Mouse (Mus musculus) heart, postnatal 0 days (tissue): ENCODE measurements around the gene Cryl1.
A peak's percentile ranks its signal among the peaks of the same experiment; 100 is the strongest.

Experiments
- CTCF ChIP-seq: IDR thresholded peaks from 2 replicates; pipeline ENCODE4 v1.5.1; 2016; ENCODE audit warnings: antibody characterized with exemption, control low read depth, low read depth
- EP300 ChIP-seq: IDR thresholded peaks from 2 replicates; pipeline ENCODE4 v1.6.1; 2016; ENCODE audit warnings: antibody characterized with exemption, low read depth

DNA sequence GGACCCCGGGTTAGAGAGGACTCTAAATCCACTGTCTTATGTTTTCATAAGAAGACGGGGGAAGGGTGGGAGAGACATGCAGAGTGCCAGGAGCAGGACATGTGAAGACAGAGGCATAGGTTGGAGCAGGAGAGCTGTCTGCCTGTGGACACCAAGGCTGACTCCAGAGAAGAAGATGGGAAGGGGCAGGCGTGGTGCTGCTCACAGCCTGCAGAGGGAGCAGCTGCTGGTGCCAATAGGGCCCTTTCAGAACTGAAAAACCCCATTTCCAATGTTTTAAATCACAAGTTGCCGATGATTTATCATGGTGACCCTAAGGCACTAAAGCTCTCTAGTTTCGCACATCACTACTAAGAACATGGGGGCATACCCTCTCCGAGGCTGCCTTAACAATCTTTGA lies 63.5 kb downstream of the Cryl1 start:
- TF ChIP-seq CTCF, result peak; percentile 28
- TF ChIP-seq EP300, result no peak
